Mouse (Mus musculus) lung, postnatal 25 days (tissue): ENCODE measurements around the gene Stk24.

Experiments
- DNase-seq: peaks from one replicate; pipeline ENCODE4 v3.0.0; 2022; ENCODE audit warnings: low spot score

The Stk24 gene

GRCm38 (mm10) chr14:121263912-121264311 is 115.9 kb downstream of the Stk24 start:
- DNase-seq = no peak

- DNase-seq = no peak
These were observed 117.2 kb downstream of the Stk24 start for GRCm38 (mm10) chr14:121262606-121263005.

- no peak for DNase-seq
These were observed 118.5 kb downstream of the Stk24 start for GRCm38 (mm10) chr14:121261229-121261879.

- DNase-seq = peak; percentile 38
These were observed 120.0 kb downstream of the Stk24 start for GRCm38 (mm10) chr14:121259789-121260188.

GRCm38 (mm10) chr14:121259332-121259731 is 120.5 kb downstream of the Stk24 start:
- no peak for DNase-seq

GRCm38 (mm10) chr14:121256896-121257295 is 122.9 kb downstream of the Stk24 start:
- DNase-seq = no peak

- DNase-seq = no peak
These were observed 124.3 kb downstream of the Stk24 start for GRCm38 (mm10) chr14:121255469-121255868.

- no peak for DNase-seq
These were observed 124.9 kb downstream of the Stk24 start for GRCm38 (mm10) chr14:121254869-121255268.

- DNase-seq = no peak
These were observed 127.3 kb downstream of the Stk24 start for GRCm38 (mm10) chr14:121252542-121252941.

GRCm38 (mm10) chr14:121251708-121252107 is 128.1 kb downstream of the Stk24 start:
- DNase-seq = no peak

GRCm38 (mm10) chr14:121251099-121251498 is 128.7 kb downstream of the Stk24 start:
- DNase-seq = no peak

- DNase-seq = no peak
These were observed 131.5 kb downstream of the Stk24 start for GRCm38 (mm10) chr14:121248346-121248745.

- no peak for DNase-seq
These were observed 132.5 kb downstream of the Stk24 start for GRCm38 (mm10) chr14:121247287-121247686.

GRCm38 (mm10) chr14:121246048-121246731 is 133.6 kb downstream of the Stk24 start:
- DNase-seq = peak; percentile 32

- DNase-seq = no peak
These were observed 135.7 kb downstream of the Stk24 start for GRCm38 (mm10) chr14:121244104-121244503.

GRCm38 (mm10) chr14:121239386-121239785 is 140.4 kb downstream of the Stk24 start:
- DNase-seq = peak; percentile 47

- no peak for DNase-seq
These were observed 141.1 kb downstream of the Stk24 start for GRCm38 (mm10) chr14:121238727-121239126.

GRCm38 (mm10) chr14:121236736-121237135 is 143.1 kb downstream of the Stk24 start:
- DNase-seq = no peak
